22 mouse cellular contexts compared by ENCODE assay signal in genomic region chr10:20659268-20659667, GRCm38 (mm10).
DNase-seq lines count a peak whose midpoint lies in the region; ATAC-seq and TF ChIP-seq lines count a peak whose summit lies in the region.
"Had no signal": no experiment of that assay in that cellular context is flagged by ENCODE, and none has a peak within 500 bp of the region (broad histone marks: within the 10 kb centered on the region; RNA-seq: fewer than 3 reads in every experiment).

No protein-coding gene starts in this region.

- 81% methylated on average over 7 of the region's 7 CpGs for WGBS in heart, embryonic 10.5 days
- 69% methylated on average over 7 of the region's 7 CpGs for WGBS in lung, postnatal 0 days

- no peaks in the 10 kb centered on the region for H3K27me3 ChIP-seq in heart, embryonic 10.5 days (ENCODE audit: insufficient read depth, poor library complexity, severe bottlenecking)
- no peaks in the 10 kb centered on the region for H3K27me3 ChIP-seq in lung, postnatal 0 days (replicated peaks; ENCODE audit: insufficient read depth, low read length)
- H3K27me3 ChIP-seq: embryonic facial prominence, embryonic 15.5 days; forebrain, embryonic 15.5 days; intestine, embryonic 15.5 days; neural tube, embryonic 15.5 days; stomach, embryonic 15.5 days had no signal

- H3K27ac ChIP-seq in heart, embryonic 10.5 days = no peak overlapping the region
- H3K27ac ChIP-seq in lung, postnatal 0 days (ENCODE audit: low read length) = no peak overlapping the region
- H3K27ac ChIP-seq: embryonic facial prominence, embryonic 15.5 days; forebrain, embryonic 15.5 days; intestine, embryonic 15.5 days; midbrain, embryonic 10.5 days; neural tube, embryonic 15.5 days; stomach, embryonic 15.5 days had no signal

- no peak for ATAC-seq in lung, postnatal 0 days
- ATAC-seq: activated CD4-positive, CD25-positive, alpha-beta regulatory T cell, adult 4 months; forebrain, embryonic 15.5 days; hindbrain, embryonic 16.5 days; intestine, embryonic 15.5 days had no signal

- H3K36me3 ChIP-seq in heart, embryonic 10.5 days = no peaks in the 10 kb centered on the region
- H3K36me3 ChIP-seq in lung, postnatal 0 days (ENCODE audit: insufficient read depth, low read length) = no peaks in the 10 kb centered on the region
- H3K36me3 ChIP-seq: embryonic facial prominence, embryonic 15.5 days; forebrain, embryonic 15.5 days; intestine, embryonic 15.5 days; midbrain, embryonic 10.5 days; neural tube, embryonic 15.5 days; stomach, embryonic 15.5 days had no signal

- TF ChIP-seq CTCF in lung, postnatal 0 days (IDR thresholded peaks at IDR 0.05) = no peak

- no peak for TF ChIP-seq EP300 in lung, postnatal 0 days (IDR thresholded peaks at IDR 0.05)

- no peaks in the 10 kb centered on the region for H3K9me3 ChIP-seq in heart, embryonic 10.5 days
- no peaks in the 10 kb centered on the region for H3K9me3 ChIP-seq in lung, postnatal 0 days (ENCODE audit: low read length)
- H3K9me3 ChIP-seq: embryonic facial prominence, embryonic 15.5 days; forebrain, embryonic 15.5 days; intestine, embryonic 15.5 days; midbrain, embryonic 10.5 days; neural tube, embryonic 15.5 days; stomach, embryonic 15.5 days had no signal

- H3K4me2 ChIP-seq in lung, postnatal 0 days (replicated peaks; ENCODE audit: low read depth, low read length) = no peak overlapping the region
- H3K4me2 ChIP-seq: embryonic facial prominence, embryonic 15.5 days; forebrain, embryonic 15.5 days; intestine, embryonic 15.5 days; neural tube, embryonic 15.5 days; stomach, embryonic 15.5 days had no signal

- H3K9ac ChIP-seq in lung, postnatal 0 days (replicated peaks; ENCODE audit: low read depth) = no peak overlapping the region
- H3K9ac ChIP-seq: embryonic facial prominence, embryonic 15.5 days; forebrain, embryonic 15.5 days; intestine, embryonic 15.5 days; neural tube, embryonic 15.5 days; stomach, embryonic 15.5 days had no signal

- H3K4me3 ChIP-seq in heart, embryonic 10.5 days = no peak overlapping the region
- H3K4me3 ChIP-seq in lung, postnatal 0 days (ENCODE audit: low read depth, low read length) = no peak overlapping the region
- H3K4me3 ChIP-seq: embryonic facial prominence, embryonic 15.5 days; forebrain, embryonic 15.5 days; intestine, embryonic 15.5 days; midbrain, embryonic 10.5 days; neural tube, embryonic 15.5 days; stomach, embryonic 15.5 days had no signal

- peaks cover 6% of the 10 kb centered on the region; the same call in 1 of the 2 replicates for H3K4me1 ChIP-seq in heart, embryonic 10.5 days
- no peaks in the 10 kb centered on the region for H3K4me1 ChIP-seq in lung, postnatal 0 days (ENCODE audit: insufficient read depth, low read depth, low read length)

- DNase-seq in cerebellum, postnatal 10 days = peak; percentile 19 to 23
- DNase-seq in cerebellum, postnatal 4 days (ENCODE audit: low spot score in 2 of 2) = no peak
- DNase-seq in heart, adult 11 months = peak; percentile 94
- no peak for DNase-seq in heart, embryonic 10.5 days (ENCODE audit: low spot score)
- DNase-seq in lung, postnatal 10 days = peak; percentile 33
- no peak for DNase-seq in lung, postnatal 0 days (ENCODE audit: low spot score)
- DNase-seq in heart, adult 9 months (ENCODE audit: low spot score in 2 of 2) = peak; percentile 37 to 39
- no peak for DNase-seq in thymus, postnatal 14 days
- DNase-seq: adrenal gland, adult 8-10 months; cerebellum, adult 2 months; cerebellum, postnatal 36 days; kidney, adult 9 months; kidney, postnatal 25 days; thymus, postnatal 36 days had no signal

Comparison
In these comparisons a context has a peak if more than half of its experiments do, and no peak if none do; other contexts are left out.
1. DNase-seq: peak in cerebellum, postnatal 10 days (2 of 2), heart, adult 11 months (single experiment), lung, postnatal 10 days (single experiment) and heart, adult 9 months (2 of 2); none in cerebellum, postnatal 4 days (0 of 2), heart, embryonic 10.5 days (single experiment), lung, postnatal 0 days (single experiment) and thymus, postnatal 14 days (single experiment).